Mouse (Mus musculus) spleen, adult 2 months (tissue): ENCODE data around the gene Zbtb20.

Source experiments
- CTCF ChIP-seq: fragments of 200-500 bp; IDR thresholded peaks from 2 replicates; pipeline ENCODE4 v1.5.1; 2011; ENCODE audit warnings: mild to moderate bottlenecking, inconsistent platforms; ENCODE audit not compliant: insufficient read depth, insufficient read length, insufficient replicate concordance; ENCODE audit errors: extremely low read depth
- POLR2A ChIP-seq: fragments of 200-500 bp; IDR thresholded peaks from 2 replicates; pipeline ENCODE4 v1.6.1; 2011; ENCODE audit warnings: low read depth, low read length, inconsistent platforms

GRCm38 (mm10) chr16:43608066-43608465 is 732.4 kb downstream of the Zbtb20 start:
- TF ChIP-seq POLR2A (no peak), CTCF (no peak)
